Mouse (Mus musculus): ENCODE results near the gene Crls1. TPM values are rescaled to one million over a fixed set of nuclear protein-coding genes. Genes with fewer than 3 reads are reported as not detected.

Crls1 gene
- polyA plus RNA-seq, 1 experiment from 2014 or later: 24.7 TPM

- no peak for ATAC-seq (ENCODE audit: low FRiP score)
- WGBS: 79% methylated on average over 4 of the region's 4 CpGs
- H3K4me2 ChIP-seq: no peak overlapping the region
- H3K27ac ChIP-seq (ENCODE audit: low read depth, low read length): no peak overlapping the region
- no peaks in the 10 kb centered on the region for H3K9me3 ChIP-seq (ENCODE audit: control insufficient read depth, low read length)
- H3K27me3 ChIP-seq (ENCODE audit: control insufficient read depth, insufficient read depth, low read length): no peaks in the 10 kb centered on the region
- H3K4me1 ChIP-seq (ENCODE audit: control insufficient read depth, insufficient read depth, low read length): no peaks in the 10 kb centered on the region
- no peak for DNase-seq (ENCODE audit: low spot score, missing footprints)
- H3K4me3 ChIP-seq (ENCODE audit: low read depth, low read length): no peak overlapping the region
- H3K9ac ChIP-seq (ENCODE audit: low read length): no peak overlapping the region
- no peaks in the 10 kb centered on the region for H3K36me3 ChIP-seq (ENCODE audit: control insufficient read depth, insufficient read depth, low read length)
These were observed 55.2 kb downstream of the Crls1 start for GRCm38 (mm10) chr2:132901636-132902035.

- H3K9me3 ChIP-seq (ENCODE audit: control insufficient read depth, low read length): no peaks in the 10 kb centered on the region
- no peak overlapping the region for H3K4me2 ChIP-seq
- no peak for DNase-seq (ENCODE audit: low spot score, missing footprints)
- no peaks in the 10 kb centered on the region for H3K27me3 ChIP-seq (ENCODE audit: control insufficient read depth, insufficient read depth, low read length)
- H3K36me3 ChIP-seq (ENCODE audit: control insufficient read depth, insufficient read depth, low read length): no peaks in the 10 kb centered on the region
- H3K27ac ChIP-seq (ENCODE audit: low read depth, low read length): no peak overlapping the region
- H3K4me1 ChIP-seq (ENCODE audit: control insufficient read depth, insufficient read depth, low read length): no peaks in the 10 kb centered on the region
- no peak overlapping the region for H3K4me3 ChIP-seq (ENCODE audit: low read depth, low read length)
- no peak for ATAC-seq (ENCODE audit: low FRiP score)
- no peak overlapping the region for H3K9ac ChIP-seq (ENCODE audit: low read length)
- 69% methylated on average over 4 of the region's 4 CpGs for WGBS
These were observed 55.6 kb downstream of the Crls1 start for GRCm38 (mm10) chr2:132902056-132902455.

- H3K9me3 ChIP-seq (ENCODE audit: control insufficient read depth, low read length): no peaks in the 10 kb centered on the region
- peak; percentile 93 for DNase-seq (ENCODE audit: low spot score, missing footprints)
- 38% methylated on average over 3 of the region's 3 CpGs for whole genome bisulfite sequencing
These were observed 57.0 kb downstream of the Crls1 start for GRCm38 (mm10) chr2:132903498-132903897.

GRCm38 (mm10) chr2:132904961-132905360 lies 58.5 kb downstream of the Crls1 start:
- 69% methylated on average over 2 of the region's 2 CpGs for WGBS
- ATAC-seq (ENCODE audit: low FRiP score) (no peak), DNase-seq (ENCODE audit: low spot score, missing footprints) (no peak)
- no peaks in the 10 kb centered on the region for H3K27me3 ChIP-seq (ENCODE audit: control insufficient read depth, insufficient read depth, low read length)
- H3K9me3 ChIP-seq (ENCODE audit: control insufficient read depth, low read length): no peaks in the 10 kb centered on the region
- no peaks in the 10 kb centered on the region for H3K4me1 ChIP-seq (ENCODE audit: control insufficient read depth, insufficient read depth, low read length)
- no peak overlapping the region for H3K4me2 ChIP-seq
- no peak overlapping the region for H3K9ac ChIP-seq (ENCODE audit: low read length)
- no peak overlapping the region for H3K4me3 ChIP-seq (ENCODE audit: low read depth, low read length)
- no peaks in the 10 kb centered on the region for H3K36me3 ChIP-seq (ENCODE audit: control insufficient read depth, insufficient read depth, low read length)
- no peak overlapping the region for H3K27ac ChIP-seq (ENCODE audit: low read depth, low read length)

More at GRCm38 (mm10) chr2:132903498-132903897, 57.0 kb downstream of the Crls1 start:
- Histone ChIP-seq H3K9ac (ENCODE audit: low read length) (no peak overlapping the region), H3K4me3 (ENCODE audit: low read depth, low read length) (no peak overlapping the region), H3K27me3 (ENCODE audit: control insufficient read depth, insufficient read depth, low read length) (no peaks in the 10 kb centered on the region), H3K27ac (ENCODE audit: low read depth, low read length) (no peak overlapping the region), H3K4me1 (ENCODE audit: control insufficient read depth, insufficient read depth, low read length) (no peaks in the 10 kb centered on the region), H3K36me3 (ENCODE audit: control insufficient read depth, insufficient read depth, low read length) (no peaks in the 10 kb centered on the region), H3K4me2 (no peak overlapping the region)
- ATAC-seq (ENCODE audit: low FRiP score): peak; percentile 67; the same call in 1 of the 2 replicates

GRCm38 (mm10) chr2:132906763-132907162 lies 60.3 kb downstream of the Crls1 start:
- H3K27ac ChIP-seq (ENCODE audit: low read depth, low read length): no peak overlapping the region
- no peak overlapping the region for H3K4me2 ChIP-seq
- no peaks in the 10 kb centered on the region for H3K27me3 ChIP-seq (ENCODE audit: control insufficient read depth, insufficient read depth, low read length)
- ATAC-seq (ENCODE audit: low FRiP score) (no peak), DNase-seq (ENCODE audit: low spot score, missing footprints) (peak; percentile 86)
- WGBS: 33% methylated on average over 8 of the region's 8 CpGs
- no peaks in the 10 kb centered on the region for H3K9me3 ChIP-seq (ENCODE audit: control insufficient read depth, low read length)
- H3K9ac ChIP-seq (ENCODE audit: low read length): no peak overlapping the region
- no peaks in the 10 kb centered on the region for H3K36me3 ChIP-seq (ENCODE audit: control insufficient read depth, insufficient read depth, low read length)
- H3K4me3 ChIP-seq (ENCODE audit: low read depth, low read length): no peak overlapping the region
- H3K4me1 ChIP-seq (ENCODE audit: control insufficient read depth, insufficient read depth, low read length): no peaks in the 10 kb centered on the region

GRCm38 (mm10) chr2:132914785-132915184 lies 68.3 kb downstream of the Crls1 start:
- DNase-seq (ENCODE audit: low spot score, missing footprints): no peak
- H3K27me3 ChIP-seq (ENCODE audit: control insufficient read depth, insufficient read depth, low read length): no peaks in the 10 kb centered on the region
- no peaks in the 10 kb centered on the region for H3K4me1 ChIP-seq (ENCODE audit: control insufficient read depth, insufficient read depth, low read length)
- ATAC-seq (ENCODE audit: low FRiP score): no peak
- H3K4me3 ChIP-seq (ENCODE audit: low read depth, low read length): no peak overlapping the region
- no peak overlapping the region for H3K9ac ChIP-seq (ENCODE audit: low read length)
- no peaks in the 10 kb centered on the region for H3K36me3 ChIP-seq (ENCODE audit: control insufficient read depth, insufficient read depth, low read length)
- no peak overlapping the region for H3K4me2 ChIP-seq
- H3K27ac ChIP-seq (ENCODE audit: low read depth, low read length): no peak overlapping the region
- 94% methylated on average over 1 of the region's 1 CpGs for WGBS
- H3K9me3 ChIP-seq (ENCODE audit: control insufficient read depth, low read length): no peaks in the 10 kb centered on the region

Other genes starting within 250 kb of the Crls1 start
- 17.9 and 20.5 TPM in 2 replicates for gene Shld1, start 159.7 kb upstream of the Crls1 start, polyA plus RNA-seq (2014; fragmentation: Nextera tagmentation; extraction: Ambion mirVana)
- 23.0 and 25.5 TPM in 2 replicates for gene Chgb, start 65.4 kb upstream of the Crls1 start, polyA plus RNA-seq (2014; fragmentation: Nextera tagmentation; extraction: Ambion mirVana)
- gene Trmt6, start 30.6 kb upstream of the Crls1 start, polyA plus RNA-seq (2014; fragmentation: Nextera tagmentation; extraction: Ambion mirVana): 31.8 and 32.9 TPM in 2 replicates
- gene Mcm8, start 30.5 kb upstream of the Crls1 start, polyA plus RNA-seq (2014; fragmentation: Nextera tagmentation; extraction: Ambion mirVana): 23.1 and 23.7 TPM in 2 replicates
- gene Lrrn4, start 34.2 kb downstream of the Crls1 start, polyA plus RNA-seq (2014; fragmentation: Nextera tagmentation; extraction: Ambion mirVana): 0.14 and 0.18 TPM in 2 replicates
- gene Fermt1, start 99.2 kb downstream of the Crls1 start, polyA plus RNA-seq (2014; fragmentation: Nextera tagmentation; extraction: Ambion mirVana): 1.1 and 1.4 TPM in 2 replicates

Measured in midbrain, embryonic 11.5 days (tissue).